Mouse (Mus musculus) CD4-positive, CD25-positive, alpha-beta regulatory T cell, adult 2 months (primary cell): ENCODE data around the gene Txndc5.

ENCODE experiments used
- DNase-seq: peaks from one replicate; pipeline ENCODE4 v3.0.0-alpha.2; 2012; ENCODE audit warnings: low read depth, low spot score

Gene Txndc5

DNA sequence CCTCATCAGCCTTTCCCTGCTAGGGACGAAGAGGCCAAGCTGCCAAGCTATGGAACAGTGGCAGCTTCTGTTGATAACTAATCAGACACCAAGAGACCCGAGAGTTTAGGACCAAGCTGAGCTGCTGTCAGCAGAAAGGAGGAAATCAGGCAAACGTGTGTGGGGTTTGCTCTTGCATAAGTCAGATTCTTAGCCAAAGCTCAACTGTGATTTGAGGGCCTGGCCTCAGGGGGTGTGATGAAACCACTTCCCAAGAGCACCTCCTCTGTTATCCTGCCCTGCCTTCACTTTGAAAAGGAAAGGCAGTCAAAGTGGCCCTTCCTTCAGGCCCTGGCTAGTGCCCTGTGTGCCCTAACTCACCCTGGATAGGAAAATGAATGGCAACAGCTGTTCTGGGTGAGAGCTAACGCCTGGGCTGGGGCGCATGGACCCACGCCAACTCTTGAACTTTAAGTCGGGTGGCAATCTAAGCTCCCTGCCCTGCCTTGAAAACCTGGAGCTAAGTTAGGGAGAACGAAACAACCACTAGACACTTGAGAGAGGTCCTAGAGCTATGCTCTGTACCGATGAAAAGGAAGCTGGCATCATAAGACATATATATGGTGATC lies at the start of gene Txndc5:
Gene Txndc5 (minus strand): TSS at position 138 of the 608 bp plus-strand sequence.
- DNase-seq = no peak

GRCm38 (mm10) chr13:38574668-38575067 lies 46.0 kb upstream of the Txndc5 start:
- no peak for DNase-seq

DNA sequence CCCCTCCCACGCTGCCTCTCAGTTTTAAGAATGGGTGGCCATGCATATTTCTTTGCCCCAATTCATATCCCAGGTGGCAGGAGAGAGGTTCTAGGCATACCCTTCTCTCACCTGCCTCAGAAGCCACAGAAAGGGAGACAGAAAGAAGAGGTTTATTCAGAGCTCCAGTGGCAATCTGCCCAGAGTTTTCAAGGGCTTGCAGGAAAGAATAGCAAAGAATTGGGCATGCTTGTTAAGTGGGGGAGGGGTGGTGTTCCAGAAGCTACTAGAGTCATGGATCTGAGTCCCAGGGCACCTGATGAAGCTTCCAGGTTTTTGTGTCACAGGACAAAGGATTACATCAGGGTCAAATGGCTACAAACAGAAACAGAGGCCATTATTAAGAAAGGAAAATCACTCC lies 44.7 kb upstream of the Txndc5 start:
- no peak for DNase-seq

DNA sequence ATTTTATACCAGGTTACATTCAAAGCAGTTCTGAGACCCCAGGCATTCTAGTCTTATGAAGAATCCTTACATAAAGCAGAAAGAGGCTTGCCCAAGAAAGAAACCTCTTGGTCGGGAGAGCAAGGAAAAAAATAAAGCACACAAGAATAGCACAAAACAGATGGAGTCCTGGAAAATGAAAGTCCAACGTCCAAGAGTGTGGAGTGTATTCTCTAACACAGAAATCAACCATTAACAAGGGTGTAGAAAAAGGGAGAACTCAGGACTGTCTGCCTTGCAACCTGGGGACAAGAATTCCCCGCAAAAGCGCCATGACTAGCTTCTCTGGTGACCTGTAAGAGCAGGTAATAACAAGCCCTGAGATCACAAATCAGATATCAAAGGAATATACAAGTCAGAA lies 36.6 kb upstream of the Txndc5 start:
- DNase-seq = no peak

DNA sequence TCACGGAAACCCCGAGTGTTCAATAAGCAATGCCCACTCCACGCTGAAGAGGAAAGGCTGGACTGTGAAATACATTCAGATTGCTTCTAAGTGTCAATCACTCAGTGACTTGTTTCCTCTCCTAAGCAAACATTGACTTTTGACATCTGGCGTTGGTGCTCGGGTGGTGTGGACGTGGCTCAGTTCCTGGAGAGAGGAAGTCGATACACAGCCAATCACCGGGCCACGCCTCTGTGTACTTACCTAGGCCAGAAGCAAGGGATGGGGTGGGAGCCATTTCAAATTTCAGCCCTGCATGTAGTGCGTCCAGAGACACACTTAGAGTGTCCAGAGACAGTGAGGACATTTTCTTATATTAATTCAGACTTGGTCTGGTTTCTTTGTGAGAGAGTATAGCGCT lies 26.0 kb upstream of the Txndc5 start:
- DNase-seq = no peak

DNA sequence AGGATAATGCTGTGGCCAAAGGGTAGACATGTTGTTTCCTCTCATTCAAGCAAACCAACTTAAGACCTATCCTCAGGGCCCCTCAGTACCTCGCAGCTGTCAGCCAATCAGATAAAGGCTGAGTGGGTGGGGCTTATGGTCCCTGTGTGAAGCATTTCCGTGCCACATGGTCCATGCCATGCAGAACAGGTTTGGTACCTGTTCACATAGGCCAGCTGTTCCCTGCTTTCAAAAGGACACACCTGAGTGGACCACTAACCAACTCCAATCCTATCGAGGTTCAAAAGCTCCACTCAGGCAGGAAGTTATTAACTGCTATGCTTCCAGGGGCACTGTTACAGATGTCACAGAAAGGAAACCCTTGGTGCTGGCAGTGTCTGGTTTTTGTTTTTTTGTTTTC lies 25.6 kb upstream of the Txndc5 start:
- DNase-seq = no peak

DNA sequence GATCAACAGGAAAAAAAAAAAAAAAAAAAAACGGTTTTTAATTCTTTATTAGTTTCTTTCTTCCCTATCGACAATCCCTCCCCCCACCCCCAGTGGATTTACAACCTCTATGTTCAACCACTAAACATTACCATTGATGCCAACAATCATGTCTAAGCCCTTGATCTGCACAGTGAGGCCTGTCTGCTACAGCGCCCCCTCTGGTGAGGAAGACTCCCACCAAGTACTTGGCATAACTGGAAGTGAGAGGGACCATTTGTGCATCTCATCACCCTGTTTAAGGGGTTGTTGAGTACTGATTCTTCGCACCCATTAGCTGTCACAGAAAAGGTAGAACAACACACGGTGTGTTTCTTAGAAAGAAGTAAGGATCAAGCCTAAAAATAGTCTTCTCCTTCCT lies 20.1 kb upstream of the Txndc5 start:
- DNase-seq = peak; percentile 40

- DNase-seq = no peak
These were observed 19.1 kb upstream of the Txndc5 start for GRCm38 (mm10) chr13:38547717-38548116.

DNA sequence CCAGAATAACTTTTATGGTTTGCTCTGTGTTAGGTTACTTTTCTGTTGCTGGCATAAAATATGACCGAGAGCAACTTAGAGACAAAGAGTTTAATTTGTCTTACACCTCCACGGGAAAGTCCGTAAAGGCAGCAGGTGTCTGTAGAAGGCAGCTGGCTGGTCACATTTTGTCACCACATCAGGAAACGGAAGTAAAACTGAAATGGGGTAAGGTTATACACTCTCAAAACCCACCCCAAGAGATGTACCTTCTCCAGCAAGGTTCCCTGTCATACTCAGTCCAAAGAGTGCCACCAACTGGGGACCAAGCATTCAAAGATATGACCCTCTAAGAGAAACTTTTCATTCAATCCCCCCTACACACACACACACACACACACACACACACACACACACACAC lies 18.1 kb upstream of the Txndc5 start:
- peak; percentile 25 for DNase-seq

DNA sequence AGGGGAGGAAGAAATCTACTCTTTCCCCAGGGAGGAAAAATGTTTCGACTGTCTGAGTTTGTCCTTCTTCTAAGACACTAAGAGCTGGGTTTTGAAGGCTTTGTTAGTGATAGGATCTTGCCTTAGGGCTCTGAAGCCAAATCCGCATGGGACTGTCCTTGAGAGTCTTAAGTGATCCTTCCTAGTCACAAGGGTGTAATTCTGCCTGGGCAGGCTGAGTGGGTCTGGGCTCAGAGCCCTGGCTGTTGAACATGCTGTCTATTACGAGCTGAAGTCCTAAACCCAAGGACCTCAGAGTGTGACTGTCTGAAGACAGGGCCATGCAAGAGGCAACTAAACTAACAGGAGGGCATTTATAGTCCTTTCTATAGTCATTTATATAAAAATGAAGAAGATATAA lies 16.8 kb upstream of the Txndc5 start:
- no peak for DNase-seq

- no peak for DNase-seq
These were observed 16.3 kb upstream of the Txndc5 start for GRCm38 (mm10) chr13:38544769-38545445.

DNA sequence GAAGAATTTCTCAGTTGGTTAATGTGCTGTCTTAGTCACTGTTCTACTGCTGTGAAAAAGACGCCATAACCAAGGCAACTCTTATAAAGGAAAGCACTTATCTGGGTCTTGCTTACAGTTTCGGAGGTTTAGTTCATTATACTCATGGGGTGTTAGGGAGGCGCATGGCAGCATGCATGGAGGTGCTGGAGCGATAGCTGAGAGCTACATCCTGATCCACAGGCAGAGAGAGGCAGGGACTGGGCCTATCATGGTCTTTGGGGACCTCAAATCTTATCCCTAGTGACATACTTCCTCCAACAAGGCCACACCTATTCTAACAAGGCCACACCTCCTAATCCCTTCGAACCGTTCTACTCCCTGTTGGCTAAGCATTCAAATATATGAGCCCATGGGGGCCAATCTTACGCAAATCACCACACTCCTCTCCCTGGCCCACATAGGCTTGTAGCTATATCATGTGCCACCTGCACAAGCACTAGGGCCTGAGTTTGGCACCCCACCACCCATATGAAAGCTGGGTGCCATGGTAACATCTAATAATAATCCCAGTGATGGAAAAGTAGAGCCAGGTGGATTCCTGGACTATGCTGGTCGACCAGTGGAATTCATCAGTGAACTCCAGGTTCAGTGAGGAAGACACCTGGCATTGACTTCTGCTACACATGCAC lies 15.0 kb upstream of the Txndc5 start:
- DNase-seq = no peak

- DNase-seq = no peak
These were observed 10.7 kb upstream of the Txndc5 start for GRCm38 (mm10) chr13:38539192-38539900.

- no peak for DNase-seq
These were observed 8.9 kb upstream of the Txndc5 start for GRCm38 (mm10) chr13:38537521-38537920.

- DNase-seq = no peak
These were observed 6.1 kb upstream of the Txndc5 start for GRCm38 (mm10) chr13:38534731-38535130.

GRCm38 (mm10) chr13:38534016-38534415 lies 5.4 kb upstream of the Txndc5 start:
- no peak for DNase-seq

GRCm38 (mm10) chr13:38533461-38533860 lies 4.8 kb upstream of the Txndc5 start:
- no peak for DNase-seq

- DNase-seq = no peak
These were observed 2.9 kb upstream of the Txndc5 start for GRCm38 (mm10) chr13:38531498-38531897.

DNA sequence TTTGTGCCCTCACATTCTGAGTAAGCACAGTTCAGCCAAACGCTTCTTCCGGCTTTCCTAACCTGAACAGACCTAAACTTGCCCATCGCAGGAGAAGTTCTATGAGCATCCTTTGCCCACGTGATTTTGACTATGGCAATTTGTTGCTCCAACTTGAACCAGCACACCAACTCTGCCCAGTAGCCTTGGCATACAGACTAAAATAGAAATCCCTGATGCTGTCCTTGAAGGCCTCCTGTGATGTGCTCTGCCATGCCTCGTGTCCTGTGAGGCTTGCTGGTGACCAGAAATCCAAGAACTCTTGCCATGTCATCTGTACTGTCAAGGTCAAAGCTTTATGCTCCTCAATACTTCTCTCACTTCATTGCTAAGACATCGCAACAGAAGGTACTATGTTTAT lies 952 bp upstream of the Txndc5 start:
- no peak for DNase-seq

- peak; percentile 93 for DNase-seq
These were observed 600 bp downstream of the Txndc5 start for GRCm38 (mm10) chr13:38527797-38528650.

DNA sequence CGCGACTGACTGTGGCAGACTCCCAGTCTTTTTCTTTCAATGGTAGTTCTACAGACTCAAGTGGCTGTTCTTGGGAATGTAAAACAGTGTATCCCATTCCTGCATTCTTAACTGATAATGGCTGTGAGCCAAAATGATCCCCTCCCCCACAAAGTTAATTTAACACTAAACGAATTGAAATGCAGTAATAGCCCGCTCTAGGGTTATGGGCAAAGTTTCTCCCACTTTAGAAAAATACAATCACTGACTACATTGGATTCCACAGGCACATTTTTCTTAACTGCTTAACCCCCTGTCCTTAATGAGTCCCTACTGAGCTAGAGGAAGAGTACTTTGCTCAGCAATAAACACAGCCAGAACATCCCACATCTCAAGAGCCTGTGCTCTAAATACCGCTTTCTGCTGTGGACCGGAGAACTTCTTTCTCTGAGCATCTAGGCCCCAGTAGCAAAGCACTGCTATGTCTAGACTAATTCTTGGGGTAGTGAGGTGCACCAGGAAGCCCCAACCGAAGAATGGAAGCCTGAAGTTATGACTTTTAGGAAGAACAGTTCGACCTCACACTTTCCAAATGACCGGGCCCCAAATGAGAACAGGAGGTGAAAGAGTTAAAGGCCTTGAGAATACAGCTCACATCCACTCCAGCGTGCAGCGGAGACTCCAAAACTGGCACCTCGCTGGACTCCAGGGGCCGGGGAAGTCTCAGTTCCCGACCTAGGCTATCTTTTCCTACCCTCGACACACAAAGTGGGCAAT lies 1.4 kb downstream of the Txndc5 start:
- no peak for DNase-seq
